Mouse (Mus musculus): ENCODE measurements around the gene Tlcd2. TPM values are rescaled to one million over a fixed set of nuclear protein-coding genes. Genes with fewer than 3 reads are reported as not detected.

The Tlcd2 gene
- polyA plus RNA-seq, 1 experiment from 2014 or later, result 8.5 TPM

DNA sequence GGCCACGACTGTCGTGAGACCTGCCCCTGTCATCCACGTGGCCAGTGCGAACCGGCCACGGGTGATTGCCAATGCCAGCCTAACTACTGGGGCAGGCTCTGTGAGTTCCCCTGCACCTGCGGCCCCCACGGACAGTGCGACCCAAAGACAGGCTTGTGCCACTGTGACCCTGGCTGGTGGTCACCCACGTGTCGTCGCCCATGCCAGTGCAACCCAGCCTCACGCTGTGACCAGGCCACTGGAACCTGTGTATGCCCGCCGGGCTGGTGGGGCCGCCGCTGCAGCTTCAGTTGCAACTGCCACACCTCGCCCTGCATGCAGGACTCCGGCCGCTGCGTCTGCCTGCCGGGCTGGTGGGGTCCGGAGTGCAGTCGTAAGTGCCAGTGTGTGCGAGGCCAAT, 53.7 kb downstream of the Tlcd2 start:
- H3K27ac ChIP-seq, result no peak overlapping the region
- 95% methylated on average over 25 of the region's 25 CpGs for WGBS
- H3K9me3 ChIP-seq, result no peaks in the 10 kb centered on the region
- H3K4me3 ChIP-seq, result no peak overlapping the region
- peaks cover 4% of the 10 kb centered on the region for H3K36me3 ChIP-seq (replicated peaks)
- peaks cover 12% of the 10 kb centered on the region for H3K4me1 ChIP-seq
- no peak for DNase-seq (ENCODE audit: extremely low spot score, low spot score)
- H3K27me3 ChIP-seq (ENCODE audit: poor library complexity, severe bottlenecking), result no peaks in the 10 kb centered on the region

DNA sequence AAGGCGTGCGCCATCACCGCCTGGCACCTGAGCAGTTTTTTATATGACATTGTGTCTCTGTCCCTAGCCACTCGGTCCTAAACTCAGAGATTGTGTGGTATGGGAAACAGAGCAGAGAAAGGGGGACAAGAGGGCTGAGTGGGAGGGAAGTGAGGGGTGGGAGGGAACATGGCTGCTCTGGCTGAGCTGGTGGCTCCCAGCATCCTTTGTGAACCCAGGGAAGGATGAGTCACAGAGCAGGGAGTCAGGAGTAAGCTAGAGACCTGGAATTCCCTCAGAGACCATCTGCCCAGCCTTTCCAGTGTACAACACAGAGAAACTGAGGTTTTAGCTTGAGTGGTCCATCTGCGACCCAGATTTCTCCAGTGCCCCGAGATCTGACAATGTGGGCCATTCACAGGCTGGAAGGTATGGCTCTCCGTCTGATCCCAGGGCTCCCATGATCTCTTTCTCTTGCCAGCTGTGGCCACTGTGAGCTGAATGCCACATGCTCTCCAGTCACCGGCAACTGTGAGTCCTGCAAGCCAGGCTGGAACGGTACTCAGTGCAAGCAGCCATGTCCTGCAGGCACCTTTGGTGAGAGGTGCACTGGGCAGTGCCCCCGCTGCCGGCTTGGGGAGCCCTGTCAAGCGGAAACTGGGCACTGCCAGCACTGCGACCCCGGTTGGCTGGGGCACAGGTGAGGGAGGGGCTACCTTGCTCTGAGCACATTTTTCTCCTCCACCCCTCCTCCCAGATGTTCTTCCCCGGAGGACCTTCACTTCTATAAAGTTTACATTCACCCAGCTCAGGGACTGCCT, 58.5 kb downstream of the Tlcd2 start:
- peaks cover 4% of the 10 kb centered on the region; the same call in 1 of the 2 replicates for H3K36me3 ChIP-seq (replicated peaks)
- no peaks in the 10 kb centered on the region for H3K9me3 ChIP-seq
- no peak for DNase-seq (ENCODE audit: extremely low spot score, low spot score)
- H3K4me3 ChIP-seq, result no peak overlapping the region
- H3K27me3 ChIP-seq (ENCODE audit: poor library complexity, severe bottlenecking), result no peaks in the 10 kb centered on the region
- H3K4me1 ChIP-seq, result no peaks in the 10 kb centered on the region
- WGBS, result 81% methylated on average over 15 of the region's 15 CpGs
- no peak overlapping the region for H3K27ac ChIP-seq

MicroRNAs encoded within 50 kb of the gene (microRNA counts, 519-probe panel; counts per million panel counts)
- 5,714 counts per million, percentile 89 among the panel's probes with 10 or more counts for microRNA mmu-miR-22

Small RNA genes within 50 kb of the gene (microRNA-seq; reads per million reads assigned to microRNA genes)
- 2,167 reads per million, percentile 81 among the genes with 10 or more reads in this experiment for gene Mir22

Other genes with a start within 250 kb of the Tlcd2 start
- 194 and 213 TPM in 2 replicates for gene Rpa1, start 113.4 kb upstream of the Tlcd2 start, polyA plus RNA-seq (2016; fragmentation: Nextera tagmentation; extraction: Ambion mirVana)
- 18.5 and 20.4 TPM in 2 replicates for gene Smyd4, start 113.3 kb upstream of the Tlcd2 start, polyA plus RNA-seq (2016; fragmentation: Nextera tagmentation; extraction: Ambion mirVana)
- gene Serpinf1, start 39.0 kb upstream of the Tlcd2 start, polyA plus RNA-seq (2016; fragmentation: Nextera tagmentation; extraction: Ambion mirVana), result 105 and 108 TPM in 2 replicates
- gene Serpinf2, start 22.1 kb upstream of the Tlcd2 start, polyA plus RNA-seq (2016; fragmentation: Nextera tagmentation; extraction: Ambion mirVana), result 0.06 TPM in 1 of 2 replicates, not detected in the other
- 5.8 and 6.4 TPM in 2 replicates for gene Wdr81, start 7.0 kb upstream of the Tlcd2 start, polyA plus RNA-seq (2016; fragmentation: Nextera tagmentation; extraction: Ambion mirVana)
- 77.5 and 78.7 TPM in 2 replicates for gene Prpf8, start 25.1 kb downstream of the Tlcd2 start, polyA plus RNA-seq (2016; fragmentation: Nextera tagmentation; extraction: Ambion mirVana)
- gene Rilp, start 48.4 kb downstream of the Tlcd2 start, polyA plus RNA-seq (2016; fragmentation: Nextera tagmentation; extraction: Ambion mirVana), result 0.15 and 0.26 TPM in 2 replicates
- gene Scarf1, start 51.8 kb downstream of the Tlcd2 start, polyA plus RNA-seq (2016; fragmentation: Nextera tagmentation; extraction: Ambion mirVana), result 5.1 and 5.4 TPM in 2 replicates
- gene Slc43a2, start 70.0 kb downstream of the Tlcd2 start, polyA plus RNA-seq (2016; fragmentation: Nextera tagmentation; extraction: Ambion mirVana), result 5.5 and 6.1 TPM in 2 replicates
- 59.2 and 61.9 TPM in 2 replicates for gene Pitpna, start 126.4 kb downstream of the Tlcd2 start, polyA plus RNA-seq (2016; fragmentation: Nextera tagmentation; extraction: Ambion mirVana)
- 14.1 and 16.0 TPM in 2 replicates for gene Inpp5k, start 169.3 kb downstream of the Tlcd2 start, polyA plus RNA-seq (2016; fragmentation: Nextera tagmentation; extraction: Ambion mirVana)
- gene Myo1c, start 188.8 kb downstream of the Tlcd2 start, polyA plus RNA-seq (2016; fragmentation: Nextera tagmentation; extraction: Ambion mirVana), result 16.6 and 17.6 TPM in 2 replicates
- gene Crk, start 217.5 kb downstream of the Tlcd2 start, polyA plus RNA-seq (2016; fragmentation: Nextera tagmentation; extraction: Ambion mirVana), result 122 and 130 TPM in 2 replicates